Mouse (Mus musculus): Measurements from ENCODE around the gene Tlk2. TPM values are rescaled to one million over a fixed set of nuclear protein-coding genes. Genes with fewer than 3 reads are reported as not detected.

The Tlk2 gene
- total and polyA plus RNA-seq, 2 experiments: 5.6 to 23.4 TPM

- DNase-seq (ENCODE audit: extremely low read depth, low read depth, low spot score): no peak
- no peak overlapping the region for H3K4me3 ChIP-seq (ENCODE audit: insufficient read depth, low read depth, low read length)
- TF ChIP-seq POLR2A (IDR thresholded peaks at IDR 0.05; ENCODE audit: extremely low read depth, insufficient read depth, low read length) (no peak), CTCF (IDR thresholded peaks at IDR 0.05; ENCODE audit: low read depth, low read length) (no peak)
- no peaks in the 10 kb centered on the region for H3K36me3 ChIP-seq (ENCODE audit: control insufficient read depth, insufficient read depth, low read length)
- H3K27me3 ChIP-seq (ENCODE audit: control insufficient read depth, insufficient read depth, low read length): no peaks in the 10 kb centered on the region
- H3K9ac ChIP-seq (ENCODE audit: low read depth, low read length): no peak overlapping the region
- no peak overlapping the region for H3K27ac ChIP-seq (replicated peaks; ENCODE audit: insufficient read depth, low read depth, low read length)
- WGBS: 83% methylated on average over 19 of the region's 19 CpGs
- H3K79me2 ChIP-seq (ENCODE audit: control insufficient read depth, insufficient read depth, low read length): no peaks in the 10 kb centered on the region
- no peaks in the 10 kb centered on the region for H3K4me1 ChIP-seq (ENCODE audit: control insufficient read depth, insufficient read depth, low read length)
Measured at GRCm38 (mm10) chr11:105156748-105157267, 21.8 kb upstream of the Tlk2 start.

- Histone ChIP-seq H3K36me3 (ENCODE audit: control insufficient read depth, insufficient read depth, low read length) (no peaks in the 10 kb centered on the region), H3K27ac (replicated peaks; ENCODE audit: insufficient read depth, low read depth, low read length) (no peak overlapping the region), H3K4me3 (ENCODE audit: insufficient read depth, low read depth, low read length) (no peak overlapping the region), H3K27me3 (ENCODE audit: control insufficient read depth, insufficient read depth, low read length) (no peaks in the 10 kb centered on the region), H3K79me2 (ENCODE audit: control insufficient read depth, insufficient read depth, low read length) (no peaks in the 10 kb centered on the region), H3K9ac (ENCODE audit: low read depth, low read length) (no peak overlapping the region), H3K4me1 (ENCODE audit: control insufficient read depth, insufficient read depth, low read length) (no peaks in the 10 kb centered on the region)
- TF ChIP-seq POLR2A (IDR thresholded peaks at IDR 0.05; ENCODE audit: extremely low read depth, insufficient read depth, low read length): no peak
- no peak for TF ChIP-seq CTCF (IDR thresholded peaks at IDR 0.05; ENCODE audit: low read depth, low read length)
- DNase-seq (ENCODE audit: extremely low read depth, low read depth, low spot score): peak; percentile 49
Measured at GRCm38 (mm10) chr11:105158047-105158446, 20.6 kb upstream of the Tlk2 start.

- no peaks in the 10 kb centered on the region for H3K79me2 ChIP-seq (ENCODE audit: control insufficient read depth, insufficient read depth, low read length)
- no peak for DNase-seq (ENCODE audit: extremely low read depth, low read depth, low spot score)
- no peak overlapping the region for H3K4me3 ChIP-seq (ENCODE audit: insufficient read depth, low read depth, low read length)
- TF ChIP-seq POLR2A (IDR thresholded peaks at IDR 0.05; ENCODE audit: extremely low read depth, insufficient read depth, low read length) (no peak), CTCF (IDR thresholded peaks at IDR 0.05; ENCODE audit: low read depth, low read length) (no peak)
- no peaks in the 10 kb centered on the region for H3K4me1 ChIP-seq (ENCODE audit: control insufficient read depth, insufficient read depth, low read length)
- no peak overlapping the region for H3K9ac ChIP-seq (ENCODE audit: low read depth, low read length)
- H3K27me3 ChIP-seq (ENCODE audit: control insufficient read depth, insufficient read depth, low read length): no peaks in the 10 kb centered on the region
- H3K27ac ChIP-seq (replicated peaks; ENCODE audit: insufficient read depth, low read depth, low read length): no peak overlapping the region
- 74% methylated on average over 6 of the region's 6 CpGs for WGBS
- no peaks in the 10 kb centered on the region for H3K36me3 ChIP-seq (ENCODE audit: control insufficient read depth, insufficient read depth, low read length)
Measured at GRCm38 (mm10) chr11:105159673-105160360, 18.8 kb upstream of the Tlk2 start.

GRCm38 (mm10) chr11:105161411-105161810 lies 17.2 kb upstream of the Tlk2 start:
- DNase-seq (ENCODE audit: extremely low read depth, low read depth, low spot score): no peak
- Histone ChIP-seq H3K4me1 (ENCODE audit: control insufficient read depth, insufficient read depth, low read length) (no peaks in the 10 kb centered on the region), H3K4me3 (ENCODE audit: insufficient read depth, low read depth, low read length) (no peak overlapping the region), H3K27ac (replicated peaks; ENCODE audit: insufficient read depth, low read depth, low read length) (no peak overlapping the region), H3K27me3 (ENCODE audit: control insufficient read depth, insufficient read depth, low read length) (0 out of 2 replicates have a peak, but pooled peaks cover 2% of the 10 kb centered on the region), H3K9ac (ENCODE audit: low read depth, low read length) (no peak overlapping the region), H3K36me3 (ENCODE audit: control insufficient read depth, insufficient read depth, low read length) (no peaks in the 10 kb centered on the region), H3K79me2 (ENCODE audit: control insufficient read depth, insufficient read depth, low read length) (no peaks in the 10 kb centered on the region)
- 96% methylated on average over 2 of the region's 2 CpGs for WGBS
- TF ChIP-seq POLR2A (IDR thresholded peaks at IDR 0.05; ENCODE audit: extremely low read depth, insufficient read depth, low read length) (no peak), CTCF (IDR thresholded peaks at IDR 0.05; ENCODE audit: low read depth, low read length) (no peak)

- Histone ChIP-seq H3K36me3 (ENCODE audit: control insufficient read depth, insufficient read depth, low read length) (no peaks in the 10 kb centered on the region), H3K9ac (ENCODE audit: low read depth, low read length) (no peak overlapping the region), H3K4me1 (ENCODE audit: control insufficient read depth, insufficient read depth, low read length) (no peaks in the 10 kb centered on the region), H3K79me2 (ENCODE audit: control insufficient read depth, insufficient read depth, low read length) (no peaks in the 10 kb centered on the region), H3K27me3 (ENCODE audit: control insufficient read depth, insufficient read depth, low read length) (0 out of 2 replicates have a peak, but pooled peaks cover 2% of the 10 kb centered on the region), H3K4me3 (ENCODE audit: insufficient read depth, low read depth, low read length) (no peak overlapping the region), H3K27ac (replicated peaks; ENCODE audit: insufficient read depth, low read depth, low read length) (no peak overlapping the region)
- no peak for TF ChIP-seq POLR2A (IDR thresholded peaks at IDR 0.05; ENCODE audit: extremely low read depth, insufficient read depth, low read length)
- TF ChIP-seq CTCF (IDR thresholded peaks at IDR 0.05; ENCODE audit: low read depth, low read length): no peak
- no peak for DNase-seq (ENCODE audit: extremely low read depth, low read depth, low spot score)
- WGBS: 78% methylated on average over 69 of the region's 69 CpGs
Measured at GRCm38 (mm10) chr11:105164516-105165510, 13.8 kb upstream of the Tlk2 start.
